Mouse (Mus musculus): Measurements from ENCODE around the gene Ppp1r13l. TPM values are rescaled to one million over a fixed set of nuclear protein-coding genes. Genes with fewer than 3 reads are reported as not detected.

Ppp1r13l gene
- total RNA-seq, 2 experiments from 2014 or later = 4.5 to 6.7 TPM

DNA sequence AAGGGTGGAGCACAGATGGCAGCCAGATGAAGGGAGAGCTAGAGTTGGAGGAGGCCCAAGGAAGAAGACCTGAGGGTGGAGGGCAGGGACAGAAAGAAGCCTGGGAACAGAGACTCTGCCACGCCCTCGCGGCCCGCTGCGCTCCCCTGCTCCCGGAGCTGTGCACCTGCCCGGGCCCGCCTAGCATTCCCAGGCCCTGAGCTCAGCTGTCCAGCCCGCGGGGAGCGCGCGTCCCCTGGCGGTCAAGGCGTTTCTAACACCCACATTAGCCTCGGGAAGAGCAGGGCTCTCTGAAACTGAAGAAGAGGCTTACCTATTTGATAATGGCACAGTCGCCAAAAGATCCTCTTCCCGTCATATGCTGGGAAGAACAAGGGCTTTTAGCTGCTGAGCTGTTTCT lies 4.3 kb downstream of the Ppp1r13l start:
- no peak for DNase-seq (ENCODE audit: low spot score in 2 of 2)

- no peak for DNase-seq (ENCODE audit: low spot score in 2 of 2)
These were observed 5.8 kb downstream of the Ppp1r13l start for GRCm38 (mm10) chr7:19365376-19365775.

- DNase-seq (ENCODE audit: low spot score in 2 of 2) = no peak
These were observed 8.8 kb downstream of the Ppp1r13l start for GRCm38 (mm10) chr7:19368380-19368779.

DNA sequence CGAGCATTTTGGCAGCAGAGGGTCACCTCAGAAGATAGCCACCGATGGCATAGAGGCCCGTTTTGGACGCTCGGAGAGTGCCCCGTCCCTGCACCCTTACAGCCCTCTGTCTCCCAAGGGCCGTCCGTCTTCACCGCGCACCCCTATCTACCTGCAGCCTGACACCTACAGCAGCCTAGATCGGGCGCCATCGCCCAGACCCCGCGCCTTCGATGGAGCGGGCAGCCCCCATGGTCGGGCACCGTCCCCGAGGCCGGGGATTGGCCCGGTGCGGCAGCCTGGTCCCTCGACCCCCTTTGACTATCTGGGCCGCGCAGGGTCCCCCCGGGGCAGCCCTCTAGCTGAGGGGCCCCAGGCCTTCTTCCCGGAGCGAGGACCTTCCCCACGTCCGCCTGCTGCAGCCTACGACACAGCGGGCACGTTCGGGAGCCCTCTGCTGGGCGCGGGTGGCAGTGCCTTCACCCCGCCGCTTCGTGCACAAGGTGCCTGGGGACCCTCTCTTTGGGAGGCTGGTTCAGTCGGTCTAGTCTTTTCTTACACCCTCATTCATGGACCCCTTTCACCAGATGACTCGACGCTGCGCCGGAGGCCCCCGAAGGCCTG lies 10.4 kb downstream of the Ppp1r13l start:
- peak; percentile 68 to 69 for DNase-seq (ENCODE audit: low spot score in 2 of 2)

DNA sequence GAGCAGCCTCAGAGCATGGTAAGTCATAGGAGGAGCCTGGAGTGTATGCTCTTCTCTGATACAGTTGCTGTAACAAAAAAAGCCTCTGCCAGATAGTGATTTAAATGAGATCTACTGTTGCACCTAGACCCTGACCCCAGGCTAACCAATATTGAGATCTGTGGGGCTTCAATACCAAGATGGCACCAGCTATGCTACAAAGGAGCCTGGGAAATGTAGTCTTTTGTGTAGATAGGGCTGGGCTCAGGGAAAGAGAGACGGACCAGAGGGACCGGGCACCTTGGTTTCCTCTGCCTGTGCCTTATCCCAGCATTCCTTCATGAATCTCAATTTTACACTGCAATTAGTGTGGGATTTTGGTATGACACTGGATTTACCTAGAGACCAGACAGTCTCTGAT lies 13.8 kb downstream of the Ppp1r13l start:
- DNase-seq (ENCODE audit: low spot score in 2 of 2) = no peak

DNA sequence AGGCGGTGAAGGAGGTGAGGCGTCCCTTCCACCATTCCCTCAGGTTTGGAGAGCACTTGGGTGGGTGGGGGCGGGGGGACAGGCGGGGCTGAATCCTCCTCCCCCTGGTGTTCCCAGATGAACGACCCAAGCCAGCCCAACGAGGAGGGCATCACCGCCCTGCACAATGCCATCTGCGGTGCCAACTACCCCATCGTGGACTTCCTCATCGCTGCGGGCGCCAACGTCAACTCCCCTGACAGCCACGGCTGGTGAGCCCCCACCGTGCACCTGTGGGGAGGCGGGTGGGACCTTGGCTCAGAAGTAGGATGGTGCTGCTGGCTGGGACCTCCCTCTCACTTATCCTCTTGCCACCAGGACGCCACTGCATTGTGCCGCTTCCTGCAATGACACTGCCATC lies 15.8 kb downstream of the Ppp1r13l start:
- DNase-seq (ENCODE audit: low spot score in 2 of 2) = no peak

DNA sequence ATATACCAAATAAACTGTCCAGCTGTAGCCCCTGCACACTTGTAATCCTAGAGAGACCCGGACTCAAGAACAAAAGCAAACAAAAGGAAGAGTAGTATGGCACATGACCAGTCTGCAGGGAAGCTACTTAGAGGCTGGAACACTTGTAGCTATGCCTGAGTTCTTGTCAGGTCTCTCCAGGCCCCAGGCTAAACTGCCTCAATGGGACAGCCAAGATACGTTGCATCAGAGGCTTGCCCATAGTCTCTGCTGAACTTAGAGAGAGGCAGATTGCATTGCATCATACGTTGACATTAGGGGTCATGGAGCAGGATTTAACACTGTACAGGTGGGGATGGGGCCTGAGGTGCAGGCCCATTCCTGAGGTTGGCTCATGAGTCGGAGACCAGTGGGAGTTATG lies 16.5 kb downstream of the Ppp1r13l start:
- no peak for DNase-seq (ENCODE audit: low spot score in 2 of 2)

DNA sequence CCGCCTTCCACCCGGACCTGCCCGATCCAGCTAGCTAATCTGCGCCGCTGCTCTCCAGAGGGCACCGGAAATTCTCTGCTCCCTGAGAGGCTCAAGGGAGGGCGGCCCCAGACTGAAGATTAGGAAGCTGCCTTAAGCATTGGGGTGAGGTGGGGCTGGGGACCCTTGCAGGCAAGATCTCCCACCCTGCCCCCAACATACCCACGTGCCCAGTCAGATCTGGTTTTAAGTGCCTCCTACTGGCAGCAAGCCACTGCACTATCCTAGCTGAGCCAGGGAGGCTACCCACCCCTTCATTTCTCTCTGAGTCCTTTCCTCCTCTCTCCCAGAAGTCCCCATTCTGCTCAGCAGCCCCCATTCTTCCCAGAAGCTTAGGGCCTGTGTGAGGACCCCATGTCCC lies 18.5 kb downstream of the Ppp1r13l start:
- no peak for DNase-seq (ENCODE audit: low spot score in 2 of 2)

- DNase-seq (ENCODE audit: low spot score in 2 of 2) = peak; percentile 99
These were observed 22.0 kb downstream of the Ppp1r13l start, which contains the start of gene Ercc2 for GRCm38 (mm10) chr7:19381377-19382165. TSS of gene Ercc2 (plus strand) at chr7:19382010.

GRCm38 (mm10) chr7:19382166-19382541 lies 22.6 kb downstream of the Ppp1r13l start:
- no peak for DNase-seq (ENCODE audit: low spot score in 2 of 2)

DNA sequence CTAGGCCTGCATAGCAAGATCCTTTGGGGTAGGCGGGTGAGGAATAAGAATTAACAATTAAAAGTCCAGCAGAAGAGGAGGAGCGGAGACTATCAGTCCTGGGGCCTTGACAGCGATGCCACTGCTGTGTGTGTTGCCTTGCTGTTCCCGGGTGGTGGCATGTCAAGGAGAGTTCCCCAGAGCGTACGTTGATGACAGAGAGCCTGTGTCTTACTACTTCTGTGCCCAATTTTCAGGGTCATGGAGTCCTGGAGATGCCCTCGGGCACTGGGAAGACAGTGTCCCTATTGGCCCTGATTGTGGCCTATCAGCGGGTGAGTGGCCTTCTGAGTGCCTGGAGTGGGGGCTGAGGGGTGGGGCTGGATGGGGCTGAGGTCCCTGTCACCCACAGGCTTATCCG lies 24.2 kb downstream of the Ppp1r13l start:
- DNase-seq (ENCODE audit: low spot score in 2 of 2) = no peak

- DNase-seq (ENCODE audit: low spot score in 2 of 2) = peak; percentile 45 to 49
These were observed 29.3 kb downstream of the Ppp1r13l start for GRCm38 (mm10) chr7:19388699-19389413.

DNA sequence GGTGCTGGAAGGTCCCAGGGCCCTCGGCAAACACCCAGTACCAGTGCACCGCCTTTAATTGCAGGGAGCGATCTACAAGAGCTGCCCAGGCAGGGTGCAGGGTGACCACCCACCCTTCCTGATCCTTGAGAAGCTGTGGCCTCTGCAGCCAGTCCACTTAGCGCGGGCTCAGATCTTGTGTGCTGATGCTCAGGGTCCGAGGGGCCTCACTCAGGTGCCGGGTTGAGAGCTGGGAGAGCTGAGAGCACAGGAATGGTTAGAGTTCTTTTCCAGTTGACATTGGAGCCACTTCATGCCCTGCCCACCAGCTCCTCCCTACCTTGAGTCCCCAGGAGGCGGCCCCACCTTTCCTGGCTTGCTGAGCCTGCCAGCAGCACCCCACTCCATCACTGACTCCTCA lies 34.9 kb downstream of the Ppp1r13l start:
- no peak for DNase-seq (ENCODE audit: low spot score in 2 of 2)

- no peak for DNase-seq (ENCODE audit: low spot score in 2 of 2)
These were observed 40.1 kb downstream of the Ppp1r13l start for GRCm38 (mm10) chr7:19399496-19400280.

DNA sequence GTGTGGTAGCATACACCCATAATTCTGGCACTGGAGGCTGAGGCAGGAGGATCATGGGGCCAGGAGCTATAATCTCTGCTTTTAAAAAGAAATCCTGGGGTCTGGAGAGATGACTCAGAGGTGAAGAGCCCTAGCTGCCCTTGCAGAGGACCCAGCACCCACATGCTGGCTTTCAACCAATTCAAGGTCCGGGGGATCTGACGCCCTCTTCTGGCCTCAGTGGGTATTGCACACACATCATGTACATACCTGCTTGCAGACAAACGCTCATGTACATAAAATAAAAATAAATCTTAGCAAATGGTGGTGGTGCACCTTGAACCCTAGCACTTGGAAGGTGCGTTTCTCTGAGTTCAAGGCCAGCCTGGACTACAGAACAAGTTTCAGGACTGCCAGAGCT lies 41.4 kb downstream of the Ppp1r13l start:
- DNase-seq (ENCODE audit: low spot score in 2 of 2) = no peak

DNA sequence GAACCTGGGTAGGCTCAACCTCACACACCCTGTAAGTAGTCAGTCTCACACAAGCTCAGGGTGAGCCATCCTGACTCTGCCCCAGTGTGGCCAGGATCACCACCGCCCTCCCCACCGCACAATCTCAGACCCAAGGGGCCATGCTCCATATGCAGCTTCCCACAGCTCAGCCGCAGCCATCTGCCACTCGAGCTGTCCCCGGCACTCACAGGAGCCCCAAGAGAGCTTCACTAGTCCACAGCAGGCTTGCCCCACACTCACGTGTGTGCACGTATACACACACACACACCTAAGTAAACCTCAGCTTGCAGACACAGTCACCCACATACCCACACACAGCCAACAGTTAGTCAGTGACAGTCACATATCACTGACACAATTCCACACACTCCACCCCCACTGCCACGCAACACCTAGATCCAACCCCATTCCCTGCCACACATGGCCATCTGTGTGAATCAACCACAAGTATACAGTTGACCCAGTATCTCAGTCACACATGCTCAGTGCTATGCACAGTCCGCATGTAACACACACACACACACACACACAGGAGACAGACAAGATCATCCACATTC lies 43.1 kb downstream of the Ppp1r13l start:
- no peak for DNase-seq (ENCODE audit: low spot score in 2 of 2)

- DNase-seq (ENCODE audit: low spot score in 2 of 2) = no peak
These were observed 44.3 kb downstream of the Ppp1r13l start, which contains the start of gene Klc3 for GRCm38 (mm10) chr7:19403731-19404296. TSS of gene Klc3 (minus strand) at chr7:19404104.

DNA sequence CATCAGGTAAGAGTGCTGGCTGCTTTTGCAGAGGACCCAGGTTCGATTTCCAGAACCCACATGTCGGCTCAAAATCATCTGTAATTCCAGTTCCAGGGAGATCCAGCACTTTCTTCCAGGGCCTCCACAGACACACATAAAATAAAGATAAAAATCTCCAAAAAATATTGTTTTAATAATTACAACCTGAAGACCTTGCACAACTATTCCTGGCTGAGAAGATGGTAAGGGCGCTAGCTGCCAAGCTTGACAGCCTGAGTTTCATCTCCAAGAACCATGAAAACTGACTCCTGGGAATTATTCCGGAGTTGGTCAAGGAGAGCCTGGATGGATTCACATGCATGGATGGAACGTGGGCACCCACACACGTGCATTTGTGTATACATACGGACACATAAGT lies 44.9 kb downstream of the Ppp1r13l start, which contains the start of gene Ckm:
Ckm (plus strand) TSS at position 301 of the 400 bp plus-strand sequence.
- no peak for DNase-seq (ENCODE audit: low spot score in 2 of 2)

DNA sequence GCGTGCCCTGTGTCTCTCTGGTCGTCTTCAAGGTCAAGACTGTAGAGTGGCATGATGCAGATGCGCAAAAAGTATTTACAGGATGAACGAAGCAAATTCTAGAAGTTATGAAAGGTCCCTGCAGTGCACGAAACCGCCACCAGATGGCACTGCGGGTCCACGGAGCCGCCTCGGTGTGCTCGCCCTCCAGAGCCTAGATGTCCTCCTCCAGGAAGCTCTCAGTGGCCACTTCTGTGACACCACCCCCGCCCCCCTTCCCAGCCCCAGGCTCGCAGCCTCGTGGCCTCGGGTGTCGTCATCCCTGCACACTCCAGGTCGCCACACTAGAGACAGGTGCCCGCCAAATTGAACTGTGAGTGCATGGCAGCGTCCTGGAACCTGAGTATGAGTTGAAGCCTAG lies 45.9 kb downstream of the Ppp1r13l start:
- DNase-seq (ENCODE audit: low spot score in 2 of 2) = peak; percentile 74 to 77

DNA sequence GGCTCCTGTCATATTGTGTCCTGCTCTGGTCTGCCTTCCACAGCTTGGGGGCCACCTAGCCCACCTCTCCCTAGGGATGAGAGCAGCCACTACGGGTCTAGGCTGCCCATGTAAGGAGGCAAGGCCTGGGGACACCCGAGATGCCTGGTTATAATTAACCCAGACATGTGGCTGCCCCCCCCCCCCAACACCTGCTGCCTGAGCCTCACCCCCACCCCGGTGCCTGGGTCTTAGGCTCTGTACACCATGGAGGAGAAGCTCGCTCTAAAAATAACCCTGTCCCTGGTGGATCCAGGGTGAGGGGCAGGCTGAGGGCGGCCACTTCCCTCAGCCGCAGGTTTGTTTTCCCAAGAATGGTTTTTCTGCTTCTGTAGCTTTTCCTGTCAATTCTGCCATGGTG lies 50.2 kb downstream of the Ppp1r13l start:
- no peak for DNase-seq (ENCODE audit: low spot score in 2 of 2)

All from layer of hippocampus, postnatal 14 days (tissue).